Mouse (Mus musculus) MEL (cell line): Measurements from ENCODE around the gene Gm28635. TPM values are rescaled to one million over a fixed set of nuclear protein-coding genes. Genes with fewer than 3 reads are reported as not detected.
A peak's percentile ranks its signal among the peaks of the same experiment; 100 is the strongest.

Experiments used
- DNase-seq: peaks from one replicate; pipeline ENCODE4 v3.0.0; 2011; ENCODE audit warnings: low read depth, low spot score
- H3K27ac ChIP-seq: 2 replicates; pipeline ENCODE4 v1.5.1; 2012; ENCODE audit warnings: low read depth, mild to moderate bottlenecking, control low read depth, low read length, moderate library complexity; ENCODE audit not compliant: control insufficient read depth
- H3K27me3 ChIP-seq, 2 experiments: fragments of 150-350 bp in 1 of 2; sonication (generic) in 1 of 2; 2 replicates each; pipeline ENCODE4 v1.6.1; 2012; ENCODE audit warnings: low read length in 2 of 2, mild to moderate bottlenecking in 2 of 2, improper control_type of control experiment in 1 of 2, moderate library complexity in 1 of 2; ENCODE audit not compliant: insufficient read depth in 2 of 2, control insufficient read depth in 1 of 2
- H3K36me3 ChIP-seq, 2 experiments: 2 replicates each; pipeline ENCODE4 v1.6.1; 2012 to 2014; ENCODE audit warnings: low read length in 2 of 2, improper control_type of control experiment in 1 of 2, inconsistent platforms in 1 of 2, mild to moderate bottlenecking in 1 of 2; ENCODE audit not compliant: insufficient read depth in 2 of 2, control insufficient read depth in 1 of 2
- H3K4me1 ChIP-seq, 2 experiments: fragments of 150-350 bp in 1 of 2; sonication (generic) in 1 of 2; 2 replicates each; pipeline ENCODE4 v1.6.1; 2012; ENCODE audit warnings: low read length in 2 of 2, improper control_type of control experiment in 1 of 2, mild to moderate bottlenecking in 1 of 2; ENCODE audit not compliant: insufficient read depth in 2 of 2, control insufficient read depth in 1 of 2
- H3K4me3 ChIP-seq, 2 experiments: fragments of 150-350 bp in 1 of 2; sonication (generic) in 1 of 2; 2 replicates each; pipeline ENCODE4 v1.5.1; 2012; ENCODE audit warnings: low read depth in 2 of 2, low read length in 2 of 2, mild to moderate bottlenecking in 2 of 2, moderate library complexity in 2 of 2, control low read depth in 1 of 2, improper control_type of control experiment in 1 of 2; ENCODE audit not compliant: control insufficient read depth in 1 of 2, insufficient read depth in 1 of 2
- H3K79me2 ChIP-seq: 2 replicates; pipeline ENCODE4 v1.6.1; 2012; ENCODE audit warnings: mild to moderate bottlenecking, low read length, moderate library complexity; ENCODE audit not compliant: control insufficient read depth, poor library complexity, insufficient read depth
- H3K9ac ChIP-seq: 2 replicates; pipeline ENCODE4 v1.6.1; 2012; ENCODE audit warnings: low read depth, mild to moderate bottlenecking, control low read depth, low read length, moderate library complexity; ENCODE audit not compliant: control insufficient read depth, poor library complexity, severe bottlenecking
- H3K9me3 ChIP-seq: fragments of 150-350 bp; sonication (generic); replicated peaks from 2 replicates; pipeline ENCODE4 v1.6.1; 2012; ENCODE audit warnings: mild to moderate bottlenecking, low read length, improper control_type of control experiment, moderate library complexity; ENCODE audit not compliant: insufficient read depth
- BHLHE40 ChIP-seq: IDR thresholded peaks from 2 replicates; pipeline ENCODE4 v1.6.1; 2012; ENCODE audit warnings: low read depth, mild to moderate bottlenecking, inconsistent platforms, low read length, improper control_type of control experiment, borderline replicate concordance
- E2F4 ChIP-seq: IDR thresholded peaks from 2 replicates; pipeline ENCODE4 v1.6.1; 2011; ENCODE audit warnings: low read depth, low read length, improper control_type of control experiment, borderline replicate concordance
- GATA1 ChIP-seq: IDR thresholded peaks from 2 replicates; pipeline ENCODE4 v1.6.1; 2011; ENCODE audit warnings: low read depth, low read length, improper control_type of control experiment
- HCFC1 ChIP-seq: IDR thresholded peaks from 2 replicates; pipeline ENCODE4 v1.6.1; 2012; ENCODE audit warnings: low read depth, mild to moderate bottlenecking, inconsistent platforms, low read length, improper control_type of control experiment, moderate library complexity
- JUND ChIP-seq: IDR thresholded peaks from 2 replicates; pipeline ENCODE4 v1.6.1; 2011; ENCODE audit warnings: low read depth, mild to moderate bottlenecking, improper control_type of control experiment, low read length
- MAFK ChIP-seq: IDR thresholded peaks from 2 replicates; pipeline ENCODE4 v1.6.1; 2011; ENCODE audit warnings: low read depth, mild to moderate bottlenecking, low read length, improper control_type of control experiment, borderline replicate concordance
- MAX ChIP-seq: IDR thresholded peaks from 2 replicates; pipeline ENCODE4 v1.6.1; 2011; ENCODE audit warnings: low read length, improper control_type of control experiment
- MAZ ChIP-seq: IDR thresholded peaks from 2 replicates; pipeline ENCODE4 v1.6.1; 2012; ENCODE audit warnings: low read depth, mild to moderate bottlenecking, inconsistent platforms, low read length, improper control_type of control experiment
- MEF2A ChIP-seq: IDR thresholded peaks from 2 replicates; pipeline ENCODE4 v1.6.1; 2014; ENCODE audit warnings: low read depth, mild to moderate bottlenecking, inconsistent platforms, low read length, improper control_type of control experiment; ENCODE audit not compliant: poor library complexity, insufficient replicate concordance, severe bottlenecking; ENCODE audit errors: extremely low read depth
- MYB ChIP-seq: IDR thresholded peaks from 2 replicates; pipeline ENCODE4 v1.6.1; 2011; ENCODE audit warnings: mild to moderate bottlenecking, low read depth, low read length, improper control_type of control experiment
- NELFE ChIP-seq: IDR thresholded peaks from 2 replicates; pipeline ENCODE4 v1.6.1; 2011; ENCODE audit warnings: low read depth, low read length, improper control_type of control experiment
- POLR2AphosphoS2 ChIP-seq: IDR thresholded peaks from 2 replicates; pipeline ENCODE4 v1.6.1; 2011; ENCODE audit warnings: low read length, improper control_type of control experiment
- RCOR1 ChIP-seq: IDR thresholded peaks from 2 replicates; pipeline ENCODE4 v1.6.1; 2012; ENCODE audit warnings: low read depth, mild to moderate bottlenecking, inconsistent platforms, low read length, improper control_type of control experiment
- SIN3A ChIP-seq: IDR thresholded peaks from 2 replicates; pipeline ENCODE4 v1.6.1; 2012; ENCODE audit warnings: low read length, improper control_type of control experiment, inconsistent platforms
- TAL1 ChIP-seq: IDR thresholded peaks from 2 replicates; pipeline ENCODE4 v1.6.1; 2012; ENCODE audit warnings: mild to moderate bottlenecking, inconsistent platforms, low read length, moderate library complexity, mixed read lengths
- USF1 ChIP-seq: IDR thresholded peaks from 2 replicates; pipeline ENCODE4 v1.6.1; 2014; ENCODE audit warnings: low read depth, mild to moderate bottlenecking, inconsistent platforms, low read length, improper control_type of control experiment, moderate library complexity
- ZC3H11A ChIP-seq: IDR thresholded peaks from 2 replicates; pipeline ENCODE4 v1.6.1; 2012; ENCODE audit warnings: low read depth, mild to moderate bottlenecking, inconsistent platforms, low read length, improper control_type of control experiment
- ZNF384 ChIP-seq: IDR thresholded peaks from 2 replicates; pipeline ENCODE4 v1.6.1; 2012; ENCODE audit warnings: low read depth, mild to moderate bottlenecking, inconsistent platforms, low read length, improper control_type of control experiment
- polyA plus RNA-seq, 2 experiments: library from polyadenylated mRNA; stranded (reverse) in 1 of 2; unstranded in 1 of 2; fragments of >175 nt in 1 of 2; fragments of >200 nt in 1 of 2; gene quantifications; 2 replicates each; pipeline versions ENCODE4 v1.2.1 to v1.2.4; 2012; ENCODE audit warnings: low replicate concordance in 2 of 2, low read depth in 1 of 2; ENCODE audit not compliant: insufficient read length in 2 of 2, insufficient read depth in 1 of 2, missing spikeins in 1 of 2
- total RNA-seq: library from RNA; depleted of rRNA; stranded (reverse); fragments of 300-350 nt; gene quantifications from 2 replicates; pipeline ENCODE4 v1.2.3, GENCODE M21; 2012

Gm28635 gene
- total and polyA plus RNA-seq, 3 experiments, result 0.19 TPM; not detected in 2

- TF ChIP-seq MAX, result 0 out of 2 replicates have a peak, but pooled peaks have one; percentile 26
- TF ChIP-seq MAZ, result 0 out of 2 replicates have a peak, but pooled peaks have one; percentile 50
- no peak for TF ChIP-seq ZC3H11A
- no peak for TF ChIP-seq GATA1
- TF ChIP-seq BHLHE40, result no peak
- peak; percentile 93 for TF ChIP-seq NELFE
- TF ChIP-seq MEF2A, result no peak
- TF ChIP-seq MAFK, result no peak; the same call in 1 of the 2 replicates
- TF ChIP-seq ZNF384, result no peak
- TF ChIP-seq MYB, result peak; percentile 67
These were observed 49.5 kb upstream of the Gm28635 start, which contains the start of gene Clp1 (continued) for GRCm38 (mm10) chr2:84727172-84727858.

DNA sequence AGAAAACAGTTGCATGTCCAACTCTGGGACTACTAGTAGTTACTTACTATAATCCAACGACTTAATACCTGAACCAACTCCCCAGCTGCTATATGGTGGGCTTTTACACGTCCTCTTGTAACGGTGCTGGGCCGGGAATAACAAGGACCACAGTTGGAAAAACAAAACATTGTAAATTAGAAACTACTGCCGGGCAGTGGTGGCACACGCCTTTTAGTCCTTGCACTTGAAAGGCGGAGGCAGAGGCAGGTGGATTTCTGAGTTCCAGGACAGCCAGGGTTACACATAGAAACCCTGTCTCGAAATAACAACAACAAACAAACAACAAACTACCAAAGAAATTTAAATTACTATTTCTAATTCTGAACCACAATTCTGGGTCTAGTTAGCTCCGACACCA, 48.9 kb upstream of the Gm28635 start:
- TF ChIP-seq JUND (no peak), GATA1 (no peak), USF1 (no peak), TAL1 (no peak), SIN3A (no peak), MAZ (no peak), E2F4 (no peak), MAX (no peak), HCFC1 (no peak), RCOR1 (no peak), POLR2AphosphoS2 (no peak)

More for the DNA sequence above, 48.9 kb upstream of the Gm28635 start:
- Histone ChIP-seq H3K9me3 (no peaks in the 10 kb centered on the region), H3K36me3 (peaks cover 5 to 30% of the 10 kb centered on the region in 2 experiments; a peak in 3 of 4 replicates), H3K27ac (peak overlapping the region; percentile 73), H3K9ac (peak overlapping the region; percentile 88), H3K4me3 (peak overlapping the region; percentile 83 to 92), H3K27me3 (no peaks in the 10 kb centered on the region), H3K4me1 (peaks cover 5 to 10% of the 10 kb centered on the region in 2 experiments), H3K79me2 (peaks cover 27% of the 10 kb centered on the region)
- DNase-seq, result no peak
